Mouse (Mus musculus) bone marrow macrophage, adult 2 months (primary cell): Measurements from ENCODE around the gene Lrrtm3.

Experiments used
- CTCF ChIP-seq: IDR thresholded peaks from 2 replicates; pipeline ENCODE4 v1.5.1; 2012; ENCODE audit warnings: low read depth, mild to moderate bottlenecking, low read length, moderate library complexity
- POLR2A ChIP-seq: IDR thresholded peaks from 2 replicates; pipeline ENCODE4 v1.6.1; 2012; ENCODE audit warnings: mild to moderate bottlenecking, low read depth, low read length, borderline replicate concordance

- TF ChIP-seq CTCF (no peak), POLR2A (no peak)
These were observed 117.8 kb downstream of the Lrrtm3 start for GRCm38 (mm10) chr10:63972300-63972699.
